ENCODE assay signal across 8 mouse cellular contexts in genomic region chr5:139423026-139423865, GRCm38 (mm10). TPM values are rescaled to one million over a fixed set of nuclear protein-coding genes. Genes with fewer than 3 reads are reported as not detected.
A peak's percentile ranks its signal among the peaks of the same experiment; 100 is the strongest.
DNase-seq lines count a peak whose midpoint lies in the region; ATAC-seq lines count a peak whose summit lies in the region.

Gene Gper1 (plus strand): TSS chr5:139423151.

- no peaks in the 10 kb centered on the region for H3K36me3 ChIP-seq in forebrain, embryonic 16.5 days (ENCODE audit: control insufficient read depth, insufficient read depth)

- peak; percentile 90 for DNase-seq in left cerebral cortex, postnatal 4 days
- no peak for DNase-seq in left cerebral cortex, adult 9 months (ENCODE audit: low spot score in 2 of 2)
- peak; percentile 76 for DNase-seq in cerebellum, adult 11-12 months
- DNase-seq in kidney, postnatal 25 days = peak; percentile 35 to 60
- DNase-seq in ovary, adult 18-20 months (ENCODE audit: low spot score) = peak; percentile 39
- DNase-seq in left cerebral cortex, adult 18-20 months (ENCODE audit: low spot score in 2 of 2) = no peak
- DNase-seq in thymus, postnatal 0 days (ENCODE audit: low spot score) = no peak

- peak; percentile 68 for ATAC-seq in forebrain, embryonic 16.5 days

- WGBS in forebrain, embryonic 16.5 days = 23% methylated on average over 21 of the region's 21 CpGs

- intact Hi-C loops in left cerebral cortex, postnatal 4 days (cut with DNase I) = no loop called here

- H3K4me2 ChIP-seq in forebrain, embryonic 16.5 days (ENCODE audit: low read length) = peak within 1 kb of the TSS; percentile 38

- peak within 1 kb of the TSS; percentile 47 for H3K9ac ChIP-seq in forebrain, embryonic 16.5 days (replicated peaks; ENCODE audit: low read depth, low read length)

- H3K4me1 ChIP-seq in forebrain, embryonic 16.5 days (replicated peaks; ENCODE audit: control insufficient read depth, insufficient read depth, low read length) = peaks cover 37% of the 10 kb centered on the region

- H3K27ac ChIP-seq in forebrain, embryonic 16.5 days (ENCODE audit: low read length) = peak within 1 kb of the TSS; percentile 13; the same call in 1 of the 2 replicates

- no peaks in the 10 kb centered on the region for H3K27me3 ChIP-seq in forebrain, embryonic 16.5 days (replicated peaks; ENCODE audit: control insufficient read depth, insufficient read depth, low read length)

- H3K4me3 ChIP-seq in forebrain, embryonic 16.5 days (replicated peaks; ENCODE audit: low read length) = peak within 1 kb of the TSS; percentile 32

- no peaks in the 10 kb centered on the region for H3K9me3 ChIP-seq in forebrain, embryonic 16.5 days (ENCODE audit: control insufficient read depth, low read length)

RNA-seq across cellular contexts. Expression of gene Gper1, which starts in this region (rescaled TPM):
- total RNA-seq in left cerebral cortex, postnatal 4 days (2021) = 1 to 10 TPM; 3.0 to 3.2 TPM
- polyA plus RNA-seq in forebrain, embryonic 16.5 days (2015; fragmentation: Nextera tagmentation; extraction: Ambion mirVana) = 8.7 and 9.0 TPM in 2 replicates
- total RNA-seq in left cerebral cortex, adult 18-20 months (2021) = 1 to 10 TPM; 2.8 to 3.0 TPM
- polyA plus RNA-seq in thymus, postnatal 0 days (2015; fragmentation: Nextera tagmentation; extraction: Ambion mirVana) = 5.2 and 6.1 TPM in 2 replicates

Comparison
In these comparisons a context has a peak if more than half of its experiments do, and no peak if none do; other contexts are left out.
1. DNase-seq: peak in left cerebral cortex, postnatal 4 days (single experiment), cerebellum, adult 11-12 months (single experiment), kidney, postnatal 25 days (2 of 2) and ovary, adult 18-20 months (single experiment); none in left cerebral cortex, adult 9 months (0 of 2), left cerebral cortex, adult 18-20 months (0 of 2) and thymus, postnatal 0 days (single experiment).